Mouse (Mus musculus) spleen, adult 2 months (tissue): ENCODE measurements at regions not wholly inside any gene's neighbourhood (a gene's known extent, or its start where the extent isn't known, plus 50 kb on each side); places are given as distances from the start of the nearest gene placed in this dataset.

Experiments
- DNase-seq, 2 experiments: peaks; one replicate each; pipeline versions ENCODE4 v3.0.0 to v3.0.0-alpha.2; 2012 to 2021; ENCODE audit warnings: low spot score in 2 of 2, low read depth in 1 of 2
- H3K27ac ChIP-seq: fragments of 200-500 bp; 2 replicates; pipeline ENCODE4 v1.5.1; 2012; ENCODE audit warnings: low read length, inconsistent platforms; ENCODE audit not compliant: insufficient read depth
- H3K27me3 ChIP-seq: fragments of 200-500 bp; 2 replicates; pipeline ENCODE4 v1.6.1; 2012; ENCODE audit warnings: mild to moderate bottlenecking, moderate library complexity, low read length, inconsistent platforms; ENCODE audit not compliant: control insufficient read depth, insufficient read depth
- H3K36me3 ChIP-seq: fragments of 200-500 bp; 2 replicates; pipeline ENCODE4 v1.6.1; 2012; ENCODE audit warnings: mild to moderate bottlenecking, low read length, inconsistent platforms; ENCODE audit not compliant: control insufficient read depth, insufficient read depth
- H3K4me1 ChIP-seq: fragments of 200-500 bp; 2 replicates; pipeline ENCODE4 v1.6.1; 2011; ENCODE audit warnings: inconsistent platforms; ENCODE audit not compliant: control insufficient read depth, insufficient read depth, insufficient read length
- H3K4me3 ChIP-seq: fragments of 200-500 bp; 2 replicates; pipeline ENCODE4 v1.5.1; 2011; ENCODE audit warnings: mild to moderate bottlenecking, inconsistent platforms; ENCODE audit not compliant: insufficient read depth, insufficient read length; ENCODE audit errors: extremely low read depth
- CTCF ChIP-seq: fragments of 200-500 bp; IDR thresholded peaks from 2 replicates; pipeline ENCODE4 v1.5.1; 2011; ENCODE audit warnings: mild to moderate bottlenecking, inconsistent platforms; ENCODE audit not compliant: insufficient read depth, insufficient read length, insufficient replicate concordance; ENCODE audit errors: extremely low read depth
- POLR2A ChIP-seq: fragments of 200-500 bp; IDR thresholded peaks from 2 replicates; pipeline ENCODE4 v1.6.1; 2011; ENCODE audit warnings: low read depth, low read length, inconsistent platforms
- WGBS: fragments of 180-500 bp; shearing (Covaris S2); methylation state at CpG from one replicate; pipeline ENCODE4 v1.1.7; 2018; 5-methylcytosine and 5-hydroxymethylcytosine counted together

GRCm38 (mm10) chr5:118966901-118967300, 406.4 kb downstream of the Med13l start:
- Histone ChIP-seq H3K27ac (no peak overlapping the region), H3K4me1 (no peaks in the 10 kb centered on the region), H3K36me3 (no peaks in the 10 kb centered on the region), H3K27me3 (no peaks in the 10 kb centered on the region), H3K4me3 (no peak overlapping the region)
- TF ChIP-seq CTCF = no peak
- TF ChIP-seq POLR2A = no peak
- 62% methylated on average over 6 of the region's 6 CpGs for WGBS
- DNase-seq = no peak

- no peak for DNase-seq
- no peak overlapping the region for H3K27ac ChIP-seq
- H3K27me3 ChIP-seq = no peaks in the 10 kb centered on the region
- whole genome bisulfite sequencing = 59% methylated on average over 11 of the region's 11 CpGs
- H3K36me3 ChIP-seq = no peaks in the 10 kb centered on the region
- TF ChIP-seq CTCF (no peak), POLR2A (no peak)
- no peak overlapping the region for H3K4me3 ChIP-seq
- H3K4me1 ChIP-seq = no peaks in the 10 kb centered on the region
Observed at GRCm38 (mm10) chr5:118967718-118968117, 407.2 kb downstream of the Med13l start.

- Histone ChIP-seq H3K27me3 (no peaks in the 10 kb centered on the region), H3K27ac (no peak overlapping the region), H3K4me3 (no peak overlapping the region), H3K4me1 (no peaks in the 10 kb centered on the region), H3K36me3 (no peaks in the 10 kb centered on the region)
- TF ChIP-seq CTCF = no peak
- TF ChIP-seq POLR2A = no peak
- DNase-seq = no peak
- 87% methylated on average over 10 of the region's 10 CpGs for WGBS
Observed at GRCm38 (mm10) chr5:118975147-118975546, 414.7 kb downstream of the Med13l start.

GRCm38 (mm10) chr5:118978921-118979630, 418.6 kb downstream of the Med13l start:
- H3K4me3 ChIP-seq = no peak overlapping the region
- no peak for TF ChIP-seq CTCF
- no peak for TF ChIP-seq POLR2A
- no peak overlapping the region for H3K27ac ChIP-seq
- no peak for DNase-seq
- no peaks in the 10 kb centered on the region for H3K36me3 ChIP-seq
- no peaks in the 10 kb centered on the region for H3K27me3 ChIP-seq
- WGBS = 80% methylated on average over 11 of the region's 11 CpGs
- no peaks in the 10 kb centered on the region for H3K4me1 ChIP-seq

GRCm38 (mm10) chr5:118981046-118981445, 420.6 kb downstream of the Med13l start:
- no peak for DNase-seq
- H3K36me3 ChIP-seq = no peaks in the 10 kb centered on the region
- TF ChIP-seq POLR2A (no peak), CTCF (no peak)
- H3K27ac ChIP-seq = no peak overlapping the region
- H3K27me3 ChIP-seq = no peaks in the 10 kb centered on the region
- no peaks in the 10 kb centered on the region for H3K4me1 ChIP-seq
- WGBS = 17% methylated on average over 16 of the region's 16 CpGs
- no peak overlapping the region for H3K4me3 ChIP-seq

- no peaks in the 10 kb centered on the region for H3K27me3 ChIP-seq
- DNase-seq = no peak
- WGBS = 77% methylated on average over 3 of the region's 3 CpGs
- H3K36me3 ChIP-seq = no peaks in the 10 kb centered on the region
- H3K4me1 ChIP-seq = no peaks in the 10 kb centered on the region
- H3K4me3 ChIP-seq = no peak overlapping the region
- H3K27ac ChIP-seq = no peak overlapping the region
- TF ChIP-seq CTCF = no peak
- TF ChIP-seq POLR2A = no peak
Observed at GRCm38 (mm10) chr5:118984251-118984650, 423.8 kb downstream of the Med13l start.

- Histone ChIP-seq H3K4me3 (no peak overlapping the region), H3K27ac (no peak overlapping the region), H3K27me3 (no peaks in the 10 kb centered on the region), H3K4me1 (no peaks in the 10 kb centered on the region), H3K36me3 (no peaks in the 10 kb centered on the region)
- 81% methylated on average over 9 of the region's 9 CpGs for WGBS
- TF ChIP-seq CTCF (no peak), POLR2A (no peak)
- no peak for DNase-seq
Observed at GRCm38 (mm10) chr5:118984797-118985408, 424.4 kb downstream of the Med13l start.
